Mouse (Mus musculus): Measurements from ENCODE around the gene Plekho2. TPM values are rescaled to one million over a fixed set of nuclear protein-coding genes. Genes with fewer than 3 reads are reported as not detected.

Gene Plekho2
- total RNA-seq (2021): 10 to 100 TPM; 12.9 to 13.2 TPM

DNA sequence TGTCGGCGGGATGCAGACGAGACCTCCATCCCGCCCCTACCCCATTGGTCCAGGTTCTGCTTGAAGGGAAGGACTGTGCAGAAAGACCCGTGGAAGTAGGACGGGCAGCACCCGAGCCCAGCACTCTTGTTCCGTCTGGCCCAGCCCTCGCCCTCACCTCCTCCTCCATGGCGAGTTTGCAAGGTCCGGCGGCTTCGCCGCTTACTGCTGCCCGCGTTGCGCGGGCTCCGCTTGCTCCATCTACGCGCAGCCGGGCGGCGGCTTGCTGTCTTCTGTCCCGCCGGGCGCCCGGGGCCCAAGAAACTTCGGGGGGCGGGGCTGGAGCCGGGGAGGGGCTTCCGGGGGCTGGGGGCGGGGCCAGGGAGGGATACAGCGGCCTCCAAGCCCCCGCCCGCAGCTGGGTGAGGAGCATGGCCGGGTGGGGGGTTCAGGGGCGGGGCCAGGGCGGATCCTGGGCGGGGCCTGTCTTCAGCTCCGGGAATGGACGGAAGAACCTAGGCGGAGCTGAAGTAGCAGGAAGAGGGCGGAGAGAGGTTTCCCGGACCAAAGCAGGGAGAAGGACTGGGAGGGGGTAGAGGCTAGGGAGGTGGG, at the start of gene Plekho2:
Gene Plekho2 (minus strand): TSS at position 260 of the 591 bp plus-strand sequence.
- intact Hi-C loops (cut with DNase I): loop anchor here (5.0 to 10.0 kb wide), 2 partner anchors 118 to 145 kb away; partner anchors contain the start of genes Mtfmt and Spg21
- peak; percentile 90 for DNase-seq (ENCODE audit: low spot score)

GRCm38 (mm10) chr9:65629025-65629766, 49.4 kb upstream of the Plekho2 start, which contains the start of gene Rbpms2:
Gene Rbpms2, plus strand, starts transcription at chr9:65629648.
- no peak for DNase-seq (ENCODE audit: low spot score)
- intact Hi-C loops (cut with DNase I): loop anchor here (5.0 kb wide), 1 partner anchor 33 kb away; no protein-coding TSS in a partner anchor

DNA sequence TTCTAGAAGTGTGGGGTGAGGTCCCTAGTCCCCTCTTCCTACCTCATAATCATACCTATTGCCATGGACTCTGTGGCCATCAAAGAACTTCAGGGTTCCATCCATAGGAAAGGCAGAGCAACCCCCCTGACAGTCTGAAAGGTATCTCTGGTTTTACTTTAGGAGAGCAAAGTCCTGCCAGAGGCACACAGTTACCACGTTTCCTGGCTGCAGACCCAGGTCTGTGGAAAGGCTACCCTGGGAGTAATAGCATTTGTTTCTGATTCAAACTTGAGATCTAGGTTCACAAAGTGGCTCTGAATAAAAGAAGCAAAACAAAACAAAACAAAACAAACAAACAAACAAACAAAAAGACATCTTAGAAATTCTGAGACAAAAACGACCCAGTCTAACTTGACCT, 44.4 kb upstream of the Plekho2 start:
- intact Hi-C loops (cut with DNase I): no loop called here
- DNase-seq (ENCODE audit: low spot score): no peak

- DNase-seq (ENCODE audit: low spot score): no peak
- intact Hi-C loops (cut with DNase I): no loop called here
These were observed 43.0 kb upstream of the Plekho2 start for GRCm38 (mm10) chr9:65622826-65623225.

DNA sequence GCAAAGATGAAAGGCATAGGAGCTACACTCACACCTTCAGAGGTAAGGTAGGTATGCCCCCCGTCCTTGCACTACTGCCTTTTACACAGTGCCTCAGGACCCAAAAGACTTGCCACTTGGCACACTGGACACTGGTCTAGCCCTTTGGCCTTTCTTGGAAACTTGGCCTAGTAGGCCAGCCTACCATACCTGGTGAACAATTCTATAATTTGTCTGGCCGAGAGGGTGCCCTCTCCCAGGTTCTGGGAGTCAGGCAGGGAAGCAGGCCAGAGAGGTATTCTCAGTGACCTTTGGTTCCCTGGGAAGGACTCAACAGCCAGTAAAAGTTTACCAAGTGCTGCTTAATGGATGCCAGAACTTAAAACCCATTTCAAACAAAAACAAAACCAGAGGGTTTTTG, 41.8 kb upstream of the Plekho2 start:
- DNase-seq (ENCODE audit: low spot score): no peak
- intact Hi-C loops (cut with DNase I): no loop called here

DNA sequence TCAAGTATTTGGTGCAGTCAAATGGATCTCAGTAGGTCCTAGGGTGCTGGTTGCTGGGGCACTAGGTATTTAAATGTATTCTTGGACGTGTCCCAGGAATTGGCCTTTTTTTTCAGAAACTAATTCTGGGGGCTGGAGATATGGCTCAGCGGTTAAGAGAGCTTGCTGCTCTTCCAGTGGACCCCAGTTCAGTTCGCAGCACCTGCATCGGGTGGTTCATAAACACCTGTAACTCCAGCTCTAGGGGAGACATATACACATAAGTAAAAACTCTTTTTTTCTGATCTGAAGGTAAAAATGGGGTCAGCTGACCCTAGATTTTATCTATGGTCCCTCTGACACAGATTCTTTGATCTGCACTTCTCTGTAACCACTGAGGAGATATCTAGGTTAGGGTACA, 41.4 kb upstream of the Plekho2 start:
- no peak for DNase-seq (ENCODE audit: low spot score)
- intact Hi-C loops (cut with DNase I): no loop called here

GRCm38 (mm10) chr9:65619311-65619710, 39.5 kb upstream of the Plekho2 start:
- DNase-seq (ENCODE audit: low spot score): no peak
- intact Hi-C loops (cut with DNase I): no loop called here

DNA sequence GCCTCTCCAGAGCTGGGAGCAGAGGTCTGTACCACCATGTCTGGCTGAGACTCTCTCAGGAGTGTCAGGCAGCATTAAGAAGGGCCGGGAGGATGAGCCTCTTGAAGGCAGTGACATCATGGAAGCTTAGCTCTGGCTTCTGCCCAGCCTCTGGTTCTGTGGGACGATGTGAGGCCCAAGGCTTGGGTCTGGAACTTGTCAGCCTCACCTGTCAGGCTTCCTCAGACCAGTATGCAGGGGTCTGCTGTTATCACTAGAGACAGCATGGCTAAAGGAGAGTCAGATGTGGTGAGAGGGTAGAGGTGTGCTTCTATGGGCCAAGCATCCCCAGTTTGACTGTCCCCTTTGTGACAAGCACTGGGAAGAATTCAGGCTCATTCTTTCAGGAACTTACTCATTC, 33.3 kb upstream of the Plekho2 start:
- intact Hi-C loops (cut with DNase I): no loop called here
- DNase-seq (ENCODE audit: low spot score): no peak

- DNase-seq (ENCODE audit: low spot score): no peak
- intact Hi-C loops (cut with DNase I): no loop called here
These were observed 32.2 kb upstream of the Plekho2 start for GRCm38 (mm10) chr9:65611969-65612486.

GRCm38 (mm10) chr9:65607120-65607519, 27.3 kb upstream of the Plekho2 start:
- DNase-seq (ENCODE audit: low spot score): no peak
- intact Hi-C loops (cut with DNase I): loop anchor here (10.0 kb wide), 1 partner anchor 478 kb away; no protein-coding TSS in a partner anchor

DNA sequence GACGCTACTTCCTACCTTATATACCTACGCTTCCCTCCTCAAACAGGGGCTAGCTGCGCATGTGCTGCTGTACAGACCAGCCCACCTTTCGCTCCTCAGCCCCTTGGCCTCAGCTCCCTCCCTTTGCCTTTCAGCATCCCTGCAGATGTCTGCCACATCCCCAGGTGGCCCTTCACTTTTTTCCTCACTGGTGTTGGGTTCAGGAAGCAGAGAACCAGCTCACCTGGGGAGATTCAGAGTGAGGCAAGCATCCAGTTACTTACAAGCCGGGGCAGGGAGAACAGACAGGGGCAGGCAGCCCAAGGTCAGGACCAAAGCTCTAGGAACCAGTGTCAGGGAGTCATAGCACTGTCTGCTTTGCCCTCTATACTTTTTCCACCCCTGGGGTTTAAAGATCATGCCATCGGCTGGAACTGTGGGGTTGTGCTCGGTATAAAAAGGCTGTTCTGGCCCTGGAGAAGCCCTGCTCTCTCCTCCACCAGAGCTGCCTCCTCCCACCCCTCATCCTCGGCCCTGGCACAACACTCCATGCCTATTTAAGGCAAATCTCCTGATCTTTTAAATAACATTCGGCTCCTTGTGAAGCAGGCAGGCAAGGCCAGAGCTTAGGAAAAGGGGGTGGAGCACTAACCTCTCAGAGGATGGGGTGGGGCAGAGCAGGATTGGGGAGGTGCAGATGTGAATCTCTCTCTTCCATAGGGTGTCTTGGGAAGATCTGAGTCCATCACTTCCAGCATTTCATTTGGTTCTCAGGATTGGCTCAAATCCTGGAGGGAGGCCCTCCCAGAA, 26.7 kb upstream of the Plekho2 start:
- intact Hi-C loops (cut with DNase I): loop anchor here (10.0 kb wide), 1 partner anchor 478 kb away; no protein-coding TSS in a partner anchor
- no peak for DNase-seq (ENCODE audit: low spot score)

DNA sequence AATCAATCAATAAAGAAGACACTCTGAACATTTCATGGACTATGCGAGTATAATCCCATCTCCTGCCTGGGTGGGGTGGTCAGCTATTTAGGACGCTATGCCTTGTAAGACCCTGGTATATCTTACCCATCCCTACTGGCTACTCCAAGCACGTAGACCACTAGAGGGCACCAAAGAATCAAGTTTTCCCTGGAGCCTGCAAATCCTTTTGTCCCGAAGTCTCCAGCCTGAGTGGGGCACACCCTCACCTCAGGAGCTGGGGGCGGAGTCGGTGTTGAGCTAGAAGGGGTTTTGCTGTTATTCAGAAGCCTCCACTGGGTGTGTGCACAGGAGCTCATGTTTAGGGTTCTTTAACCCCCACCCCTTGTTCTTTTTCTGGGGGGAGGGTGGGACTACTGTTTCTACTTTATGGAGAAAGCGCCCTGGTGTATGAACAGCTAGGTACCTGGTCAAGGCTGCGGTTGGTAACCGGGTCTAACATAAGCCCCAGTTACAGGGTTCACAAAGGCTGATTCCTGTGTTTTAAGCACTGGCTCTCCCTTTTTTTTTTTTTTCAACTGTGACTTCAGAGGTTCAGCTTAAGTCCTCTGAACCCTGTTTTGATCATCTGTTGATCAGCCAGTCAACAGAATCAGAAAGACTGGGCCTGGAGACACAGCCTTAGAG, 25.8 kb upstream of the Plekho2 start:
- DNase-seq (ENCODE audit: low spot score): peak; percentile 35
- intact Hi-C loops (cut with DNase I): loop anchor here (1.0 to 10.0 kb wide), 3 partner anchors 59 to 479 kb away; no protein-coding TSS in a partner anchor

GRCm38 (mm10) chr9:65603401-65604102, 23.7 kb upstream of the Plekho2 start:
- no peak for DNase-seq (ENCODE audit: low spot score)
- intact Hi-C loops (cut with DNase I): loop anchor here (2.0 to 10.0 kb wide), 2 partner anchors 245 to 481 kb away; no protein-coding TSS in a partner anchor

DNA sequence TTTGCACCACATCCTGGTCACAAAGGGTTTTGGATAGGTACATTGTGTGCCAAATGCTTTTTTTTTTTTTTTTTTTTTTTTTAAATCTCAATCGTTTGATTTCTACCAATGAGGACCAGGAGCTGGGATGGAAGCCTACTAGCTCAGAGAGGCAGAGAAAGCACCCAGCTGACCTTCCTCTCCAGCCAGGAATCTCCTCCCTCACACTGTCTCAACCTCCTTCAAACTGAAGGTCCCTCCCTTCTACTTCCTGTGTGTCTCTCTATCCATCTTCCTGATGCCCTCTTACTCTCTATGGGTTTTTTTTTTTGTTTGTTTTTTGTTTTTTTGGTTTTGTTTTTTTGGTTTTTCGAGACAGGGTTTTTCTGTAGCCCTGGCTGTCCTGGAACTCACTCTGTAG, 21.1 kb upstream of the Plekho2 start:
- intact Hi-C loops (cut with DNase I): loop anchor here (10.0 kb wide), 1 partner anchor 484 kb away; no protein-coding TSS in a partner anchor
- no peak for DNase-seq (ENCODE audit: low spot score)

DNA sequence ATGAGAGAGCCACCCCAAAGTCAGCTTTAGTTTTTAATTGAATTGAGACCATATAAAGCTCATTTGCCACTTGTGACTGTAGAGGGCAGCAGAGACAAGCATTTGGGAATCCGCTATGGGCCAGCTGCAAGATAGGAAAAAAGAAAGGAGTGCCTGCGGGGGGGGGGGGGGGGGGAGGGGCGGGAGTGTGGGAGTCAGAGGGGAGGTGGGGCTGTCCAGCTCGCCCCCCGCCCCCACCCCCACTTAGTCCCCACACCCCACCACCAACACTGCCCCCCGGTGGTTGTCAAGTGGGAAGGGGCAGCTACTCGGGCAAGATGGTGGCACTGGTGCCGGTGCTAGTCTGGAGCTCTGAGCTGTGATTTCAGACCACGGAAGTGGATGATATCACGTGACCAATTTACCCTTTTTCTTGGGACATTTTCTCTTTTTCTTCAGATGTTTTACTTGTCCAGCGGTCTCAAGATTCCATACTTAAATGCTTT, 19.0 kb upstream of the Plekho2 start:
- intact Hi-C loops (cut with DNase I): no loop called here
- DNase-seq (ENCODE audit: low spot score): no peak

GRCm38 (mm10) chr9:65593596-65593995, 13.8 kb upstream of the Plekho2 start:
- intact Hi-C loops (cut with DNase I): no loop called here
- no peak for DNase-seq (ENCODE audit: low spot score)

- DNase-seq (ENCODE audit: low spot score): no peak
- intact Hi-C loops (cut with DNase I): no loop called here
These were observed 12.9 kb upstream of the Plekho2 start for GRCm38 (mm10) chr9:65592721-65593120.

- DNase-seq (ENCODE audit: low spot score): no peak
- intact Hi-C loops (cut with DNase I): loop anchor here (10.0 kb wide), 1 partner anchor 154 kb away; the partner anchor contains the start of gene Mtfmt
These were observed 9.3 kb upstream of the Plekho2 start for GRCm38 (mm10) chr9:65589091-65589490.
